Mouse (Mus musculus) cerebellum, adult 18-20 months (tissue): Measurements from ENCODE around the gene Pcdh17.
A peak's percentile ranks its signal among the peaks of the same experiment; 100 is the strongest.

Experiments
- DNase-seq, 2 experiments: peaks; one replicate each; pipeline ENCODE4 v3.0.0; 2021

Gene Pcdh17

DNA sequence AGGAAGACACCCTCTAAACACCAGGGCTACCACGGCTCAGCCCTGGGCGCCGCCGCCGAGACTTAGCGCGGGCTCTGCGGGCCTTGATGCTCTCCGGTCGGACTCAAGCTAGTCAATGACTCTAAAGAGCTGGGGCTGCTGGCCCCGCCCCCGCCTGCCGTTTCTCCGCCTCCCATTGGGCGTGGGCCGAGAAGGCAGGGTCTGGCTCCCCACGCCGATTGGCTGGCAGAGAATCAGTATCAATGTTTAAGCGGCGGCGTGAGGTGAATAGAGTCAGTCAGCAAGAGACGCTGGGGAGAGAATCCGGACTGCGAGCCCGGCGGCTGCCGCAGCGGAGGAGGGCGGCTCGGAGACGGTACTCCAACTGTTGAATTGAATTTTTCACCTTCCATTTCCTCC lies at the start of gene Pcdh17:
Pcdh17 (plus strand) TSS at position 276 of the 399 bp plus-strand sequence.
- peak; percentile 79 to 85 for DNase-seq

DNA sequence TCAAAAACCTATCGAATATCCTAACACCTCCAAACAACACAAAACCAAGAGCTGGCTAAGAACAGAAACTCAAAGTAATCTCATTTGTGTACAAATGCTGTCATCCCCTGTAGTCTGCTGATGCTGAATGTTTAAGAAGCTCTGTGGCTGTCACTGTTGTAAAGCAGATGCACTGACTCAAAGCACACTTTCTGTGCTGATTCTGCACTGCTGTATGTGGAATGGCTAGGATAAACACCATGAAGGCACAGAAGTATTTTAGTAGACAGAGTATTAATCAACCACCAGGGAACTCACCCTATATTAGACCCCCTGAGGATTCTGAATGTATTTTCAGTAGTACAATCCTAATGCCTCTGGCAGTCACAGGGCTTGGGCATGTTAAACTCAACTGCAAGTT lies 46.2 kb upstream of the Pcdh17 start:
- DNase-seq: no peak

DNA sequence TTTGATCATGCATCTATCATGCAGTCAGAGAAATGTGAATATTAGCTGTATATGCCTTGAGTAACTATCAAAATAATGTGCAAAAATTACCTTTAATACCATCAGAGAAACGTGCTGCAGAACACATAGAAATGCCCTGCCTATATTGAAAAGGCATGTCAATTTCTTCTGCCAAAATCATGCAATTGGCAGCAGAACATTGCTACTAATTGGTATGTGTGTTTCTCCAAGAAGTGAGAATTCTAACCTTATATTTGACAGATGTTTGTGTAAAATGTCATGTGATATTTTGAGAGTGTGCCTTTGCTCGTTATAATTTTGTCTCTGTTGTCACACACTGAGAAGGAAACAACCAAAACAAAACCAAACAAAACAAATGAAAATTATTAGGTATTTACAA lies 18.6 kb upstream of the Pcdh17 start:
- DNase-seq: no peak

DNA sequence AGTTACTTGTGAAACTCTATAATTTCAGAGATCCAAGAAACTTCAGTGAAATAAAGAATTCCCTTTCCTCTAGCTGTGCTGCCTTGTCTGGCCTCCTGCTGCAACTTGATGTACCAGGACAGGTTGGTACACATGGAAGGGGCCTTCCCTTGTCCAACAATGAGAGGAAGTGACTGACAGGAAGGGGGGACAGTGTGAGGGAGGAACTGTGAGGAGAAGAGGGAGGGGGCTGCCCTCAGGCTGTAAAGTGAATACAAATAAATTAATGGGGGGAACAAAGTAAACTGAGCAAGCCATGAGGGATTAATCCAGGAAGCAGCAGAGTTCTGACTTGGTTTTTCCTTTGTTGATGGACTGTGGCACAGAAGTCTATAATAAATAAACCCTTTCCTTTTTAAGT lies 16.7 kb upstream of the Pcdh17 start:
- no peak for DNase-seq

DNA sequence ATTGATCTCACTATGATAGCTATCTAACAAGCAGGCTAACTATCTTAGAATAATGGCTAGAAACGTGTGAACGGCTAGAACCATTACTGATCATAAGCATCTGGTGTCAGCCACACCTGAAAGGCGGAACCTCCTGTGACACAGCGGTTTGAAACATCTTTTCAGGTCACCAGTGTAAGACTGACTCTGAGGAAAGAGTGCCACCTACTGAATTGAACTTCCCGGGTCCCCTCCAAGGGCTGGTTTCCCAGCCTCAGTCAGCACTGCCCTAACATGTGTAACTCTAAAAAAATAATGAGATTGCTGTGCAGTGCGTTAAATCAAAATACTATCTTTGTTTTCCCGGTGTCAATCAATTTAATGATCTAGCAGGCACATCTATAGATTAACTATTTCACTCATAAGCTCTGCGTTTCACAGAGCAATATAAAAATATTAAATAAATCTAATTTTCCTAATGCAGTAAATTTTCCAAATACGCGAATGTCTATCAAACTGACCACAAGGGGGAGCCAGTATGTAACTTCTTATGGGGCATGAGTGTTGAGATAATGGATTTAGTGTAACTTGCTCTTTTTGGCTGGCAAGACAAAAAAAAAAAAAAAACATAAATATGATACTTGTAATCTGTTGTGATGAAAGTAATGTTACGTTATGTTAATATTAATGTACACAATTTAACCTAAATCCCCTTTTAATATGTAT lies 5.1 kb upstream of the Pcdh17 start:
- peak; percentile 7 to 21 for DNase-seq

DNA sequence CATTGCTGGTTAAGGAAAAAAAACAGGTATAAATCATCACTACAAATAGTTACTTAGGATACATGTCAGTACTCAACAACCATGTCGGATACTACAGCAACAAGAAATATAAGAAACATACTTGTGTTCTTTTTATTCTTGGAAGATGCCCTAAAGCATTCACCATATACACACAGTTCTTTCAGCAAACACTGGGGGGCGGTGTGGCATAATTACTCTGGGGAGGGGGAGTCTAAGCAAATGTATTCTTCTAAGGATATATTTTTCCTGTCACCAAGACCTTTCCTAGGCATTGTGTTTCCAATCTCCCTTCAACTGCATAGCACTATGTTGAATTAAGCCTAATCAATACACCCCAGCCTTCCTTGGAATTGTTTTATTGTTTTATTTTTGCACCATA lies 2.5 kb upstream of the Pcdh17 start:
- peak in 1 of 2 experiments; percentile 6 for DNase-seq

DNA sequence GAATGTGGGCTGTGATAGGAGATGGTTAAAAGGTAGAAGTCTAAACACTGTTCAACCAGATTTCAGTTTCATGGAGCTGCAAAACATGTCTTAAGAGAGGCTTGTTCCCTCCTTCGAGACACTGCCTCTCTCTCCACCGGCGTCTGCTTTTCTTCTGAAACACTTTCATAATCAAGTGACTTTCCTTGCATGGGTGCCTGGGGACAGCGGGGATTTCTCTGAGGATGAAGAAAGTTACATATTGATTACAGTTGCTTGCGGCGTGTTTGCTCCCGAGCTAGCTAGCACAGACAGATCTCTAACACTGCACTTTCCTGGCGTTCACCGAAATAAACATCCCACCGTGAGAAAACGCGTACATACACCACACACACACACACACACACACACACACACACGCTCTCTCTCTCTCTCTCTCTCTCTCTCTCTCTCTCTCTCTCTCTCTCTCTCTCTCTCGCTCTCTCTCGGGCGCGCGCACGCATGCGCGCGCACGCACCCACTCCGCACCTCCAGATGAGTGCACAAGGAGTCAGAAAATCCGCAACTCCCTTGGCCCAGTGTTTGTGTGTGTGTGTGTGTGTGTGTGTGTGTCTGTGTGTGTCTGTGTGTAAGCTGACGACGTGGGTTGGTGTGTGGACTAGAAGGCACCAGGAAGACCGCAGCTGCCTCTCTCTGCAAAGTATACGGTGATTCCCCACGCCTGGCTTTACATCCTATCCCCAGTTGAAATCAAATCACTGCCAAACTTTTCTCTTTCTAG lies 655 bp upstream of the Pcdh17 start:
- peak in 1 of 2 experiments; percentile 21 for DNase-seq

DNA sequence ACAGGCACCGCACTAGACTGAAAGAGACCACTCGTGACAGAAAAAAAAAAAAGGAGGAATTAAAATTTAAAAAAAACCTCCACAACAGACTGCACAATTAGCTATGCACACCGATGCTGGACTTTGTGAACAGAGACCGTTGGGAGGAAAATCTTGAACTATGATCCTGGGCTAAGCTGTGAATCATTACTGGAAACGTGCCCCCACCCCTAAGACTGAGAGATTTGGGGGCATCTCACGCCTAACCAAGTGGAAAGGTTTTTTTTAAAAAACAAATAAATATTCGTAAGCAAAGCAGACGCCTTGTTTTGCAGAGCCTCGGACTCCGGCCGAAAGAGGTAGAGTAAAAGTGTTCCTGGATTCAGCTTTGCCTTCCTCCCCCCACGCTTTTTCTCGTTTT lies 398 bp downstream of the Pcdh17 start:
- peak in 1 of 2 experiments; percentile 1 for DNase-seq

DNA sequence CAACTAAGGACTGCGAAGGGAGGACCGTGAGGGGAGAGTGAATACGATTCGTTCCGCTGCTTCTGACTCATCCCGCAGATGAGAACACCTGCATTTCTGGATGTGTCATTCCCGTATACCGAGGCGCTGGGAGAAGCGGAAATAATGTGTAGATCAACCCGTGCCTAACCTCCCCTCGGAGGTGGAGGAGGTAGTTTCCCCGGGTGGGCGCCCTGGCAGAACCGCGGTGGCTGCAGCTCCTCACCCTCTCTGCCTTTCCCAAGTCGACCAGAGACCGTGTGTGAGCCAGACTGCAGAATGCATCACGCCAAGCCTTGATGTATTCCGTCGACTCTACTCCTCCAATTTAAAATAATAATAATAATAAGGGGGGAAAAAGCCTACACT lies 906 bp downstream of the Pcdh17 start:
- DNase-seq: peak; percentile 1 to 27

DNA sequence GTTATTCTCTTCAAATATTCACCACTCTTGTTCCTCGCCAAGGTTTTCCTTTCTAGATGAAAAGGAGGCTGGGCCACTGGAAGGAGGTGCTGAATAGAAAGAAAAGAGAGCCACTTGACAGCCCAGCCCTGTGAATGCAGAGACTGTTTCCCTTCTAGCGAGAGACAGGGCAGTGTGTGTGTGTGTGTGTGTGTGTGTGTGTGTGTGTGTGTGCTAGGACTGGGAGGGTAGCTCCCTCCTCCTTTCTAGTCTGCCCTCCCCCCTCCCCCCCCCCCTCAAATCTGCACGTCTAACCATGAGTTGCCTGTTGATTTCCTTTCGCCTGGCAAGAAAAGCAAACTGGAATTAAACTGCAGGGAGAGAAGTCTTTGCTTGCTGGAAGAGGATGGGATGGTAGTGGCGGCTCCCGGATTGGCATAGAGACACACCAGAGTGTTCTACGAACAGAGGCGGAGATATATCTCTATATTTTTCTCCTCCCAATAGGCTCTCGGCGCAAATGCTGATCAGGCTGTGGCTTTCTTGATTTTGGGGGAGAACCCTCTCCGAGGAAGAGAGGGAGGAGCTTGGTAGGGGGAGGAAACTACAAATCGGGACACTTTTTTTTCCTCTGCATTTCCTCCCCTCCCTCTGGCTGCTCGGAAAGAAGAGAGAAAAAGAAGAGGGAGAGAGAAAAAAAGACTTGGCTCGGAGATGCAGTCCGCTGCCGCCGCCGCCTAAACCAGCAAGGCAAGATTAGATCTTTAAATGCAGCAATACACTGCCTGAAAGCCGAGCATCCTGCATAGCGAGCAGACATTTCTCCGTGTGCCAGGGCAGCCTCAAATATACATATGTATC lies 1.5 kb downstream of the Pcdh17 start:
- peak; percentile 3 to 22 for DNase-seq

DNA sequence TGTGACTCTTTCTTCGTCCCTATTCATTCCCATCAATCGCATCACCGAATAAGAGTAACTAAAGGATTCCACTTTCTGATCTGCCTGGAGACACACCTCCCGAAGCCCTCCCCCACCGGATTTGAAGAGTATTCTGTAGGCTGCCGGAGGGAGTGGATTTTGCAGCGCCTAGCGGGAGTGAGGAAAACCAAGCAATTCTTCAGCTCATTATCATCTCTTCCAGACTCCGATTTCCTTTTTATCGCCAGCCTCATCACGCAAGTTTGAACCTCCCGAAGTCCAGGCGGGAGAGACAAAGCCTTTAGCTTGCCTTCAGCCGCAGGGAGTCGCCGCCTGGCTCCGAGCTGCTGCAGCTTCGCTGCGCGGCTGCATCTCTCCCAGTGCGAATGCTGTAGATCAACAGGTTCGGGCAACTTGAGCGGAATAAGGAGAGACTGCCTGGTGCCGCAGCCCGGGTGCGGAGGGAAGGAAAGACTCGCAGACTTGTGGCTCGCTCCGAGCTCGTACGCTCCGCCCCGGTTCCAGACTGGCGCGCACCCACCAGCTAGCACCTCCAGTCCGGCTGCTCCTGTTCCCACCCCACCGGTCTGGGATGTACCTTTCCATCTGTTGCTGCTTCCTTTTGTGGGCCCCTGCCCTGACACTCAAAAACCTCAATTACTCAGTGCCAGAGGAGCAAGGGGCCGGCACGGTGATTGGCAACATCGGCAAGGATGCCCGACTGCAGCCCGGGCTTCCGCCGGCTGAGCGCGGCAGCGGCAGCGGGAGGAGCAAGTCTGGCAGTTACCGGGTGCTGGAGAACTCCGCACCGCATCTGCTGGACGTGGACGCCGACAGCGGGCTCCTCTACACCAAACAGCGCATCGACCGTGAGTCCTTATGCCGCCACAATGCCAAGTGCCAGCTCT lies 2.4 kb downstream of the Pcdh17 start:
- peak; percentile 9 to 30 for DNase-seq

DNA sequence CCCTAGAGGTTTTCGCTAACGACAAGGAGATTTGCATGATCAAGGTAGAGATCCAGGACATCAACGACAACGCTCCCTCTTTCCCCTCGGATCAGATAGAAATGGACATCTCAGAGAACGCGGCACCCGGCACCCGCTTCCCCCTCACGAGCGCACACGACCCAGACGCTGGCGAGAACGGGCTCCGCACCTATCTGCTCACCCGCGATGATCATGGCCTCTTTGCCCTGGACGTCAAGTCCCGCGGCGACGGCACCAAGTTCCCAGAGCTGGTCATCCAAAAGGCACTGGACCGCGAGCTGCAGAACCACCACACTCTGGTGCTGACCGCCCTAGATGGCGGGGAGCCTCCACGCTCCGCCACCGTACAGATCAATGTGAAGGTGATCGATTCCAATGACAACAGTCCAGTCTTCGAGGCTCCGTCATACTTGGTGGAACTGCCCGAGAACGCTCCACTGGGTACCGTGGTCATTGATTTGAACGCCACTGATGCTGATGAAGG lies 3.1 kb downstream of the Pcdh17 start:
- DNase-seq: peak in 1 of 2 experiments; percentile 9

DNA sequence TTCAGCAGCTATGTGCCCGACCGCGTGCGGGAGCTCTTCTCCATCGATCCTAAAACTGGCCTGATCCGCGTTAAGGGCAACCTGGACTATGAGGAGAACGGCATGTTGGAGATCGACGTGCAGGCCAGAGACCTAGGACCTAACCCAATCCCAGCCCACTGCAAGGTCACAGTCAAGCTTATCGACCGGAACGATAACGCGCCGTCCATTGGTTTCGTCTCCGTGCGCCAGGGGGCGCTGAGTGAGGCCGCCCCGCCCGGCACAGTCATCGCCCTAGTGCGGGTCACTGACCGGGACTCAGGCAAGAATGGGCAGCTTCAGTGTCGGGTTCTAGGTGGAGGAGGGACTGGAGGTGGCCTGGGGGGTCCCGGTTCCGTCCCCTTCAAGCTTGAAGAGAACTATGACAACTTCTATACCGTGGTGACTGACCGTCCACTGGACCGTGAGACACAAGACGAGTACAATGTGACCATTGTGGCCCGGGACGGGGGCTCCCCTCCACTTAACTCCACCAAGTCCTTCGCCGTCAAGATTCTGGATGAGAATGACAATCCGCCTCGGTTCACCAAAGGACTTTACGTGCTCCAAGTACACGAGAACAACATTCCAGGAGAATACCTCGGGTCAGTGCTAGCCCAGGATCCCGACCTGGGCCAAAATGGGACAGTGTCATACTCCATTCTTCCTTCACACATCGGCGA lies 3.7 kb downstream of the Pcdh17 start:
- peak; percentile 11 to 42 for DNase-seq

DNA sequence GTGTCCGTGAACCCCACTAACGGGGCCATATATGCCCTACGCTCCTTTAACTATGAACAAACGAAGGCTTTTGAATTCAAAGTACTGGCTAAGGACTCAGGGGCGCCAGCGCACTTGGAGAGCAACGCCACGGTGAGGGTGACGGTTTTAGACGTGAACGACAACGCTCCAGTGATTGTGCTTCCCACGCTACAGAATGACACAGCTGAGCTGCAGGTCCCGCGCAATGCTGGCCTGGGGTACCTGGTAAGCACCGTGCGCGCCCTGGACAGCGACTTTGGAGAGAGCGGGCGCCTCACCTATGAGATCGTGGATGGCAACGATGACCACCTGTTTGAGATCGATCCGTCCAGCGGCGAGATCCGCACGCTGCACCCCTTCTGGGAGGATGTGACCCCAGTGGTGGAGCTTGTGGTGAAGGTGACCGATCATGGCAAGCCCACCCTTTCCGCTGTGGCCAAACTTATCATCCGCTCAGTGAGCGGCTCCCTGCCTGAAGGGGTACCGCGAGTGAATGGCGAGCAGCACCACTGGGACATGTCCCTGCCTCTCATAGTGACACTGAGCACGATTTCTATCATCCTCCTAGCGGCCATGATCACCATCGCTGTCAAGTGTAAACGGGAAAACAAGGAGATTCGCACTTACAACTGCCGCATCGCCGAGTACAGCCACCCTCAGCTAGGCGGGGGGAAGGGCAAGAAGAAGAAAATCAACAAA lies 4.5 kb downstream of the Pcdh17 start:
- DNase-seq: peak in 1 of 2 experiments; percentile 10

DNA sequence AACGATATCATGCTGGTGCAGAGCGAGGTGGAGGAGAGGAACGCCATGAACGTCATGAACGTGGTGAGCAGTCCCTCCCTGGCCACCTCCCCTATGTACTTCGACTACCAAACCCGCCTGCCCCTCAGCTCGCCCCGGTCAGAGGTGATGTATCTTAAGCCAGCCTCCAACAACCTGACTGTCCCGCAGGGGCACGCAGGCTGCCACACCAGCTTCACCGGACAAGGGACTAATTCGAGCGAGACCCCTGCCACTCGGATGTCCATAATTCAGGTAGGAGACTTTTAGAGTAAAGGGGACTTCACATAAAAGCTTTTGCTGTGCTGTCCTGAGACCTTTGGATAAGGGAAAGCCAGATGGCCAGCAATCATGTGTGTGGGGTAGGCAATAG lies 5.0 kb downstream of the Pcdh17 start:
- DNase-seq: no peak

DNA sequence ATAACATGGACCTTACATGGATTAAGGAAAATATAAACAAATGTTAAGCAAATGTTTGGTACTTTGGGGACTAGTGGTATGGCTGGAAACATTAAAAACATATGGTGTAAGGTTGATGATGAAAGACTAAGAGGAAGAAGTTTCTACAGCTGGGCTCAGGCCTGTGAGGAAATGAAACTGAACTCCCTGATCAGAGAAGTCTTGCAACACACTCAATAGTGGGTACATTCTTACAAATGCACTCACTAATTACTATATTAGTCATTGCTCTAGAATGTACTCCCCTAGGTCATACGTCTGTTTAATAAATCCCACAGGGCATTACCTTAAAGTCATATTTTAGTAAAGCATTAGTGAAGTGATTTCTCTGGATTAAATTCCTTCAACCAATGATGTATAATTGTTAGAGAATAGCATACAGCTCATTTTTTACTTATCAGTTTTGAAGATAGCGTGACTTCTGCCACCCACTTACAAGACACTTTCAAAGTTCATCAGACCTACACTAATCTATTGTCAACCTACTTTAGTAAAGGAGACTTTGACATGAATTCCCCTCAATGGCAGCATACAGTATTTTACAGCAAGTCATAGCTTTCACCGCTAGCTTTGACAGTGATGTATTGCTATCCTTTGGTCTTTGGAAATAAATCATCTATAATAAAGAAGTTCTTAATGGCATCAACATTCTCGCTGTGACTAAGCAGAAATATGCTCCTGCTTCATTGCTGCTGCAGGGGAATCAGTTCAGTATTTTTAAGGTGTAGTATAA lies 10.9 kb downstream of the Pcdh17 start:
- no peak for DNase-seq

DNA sequence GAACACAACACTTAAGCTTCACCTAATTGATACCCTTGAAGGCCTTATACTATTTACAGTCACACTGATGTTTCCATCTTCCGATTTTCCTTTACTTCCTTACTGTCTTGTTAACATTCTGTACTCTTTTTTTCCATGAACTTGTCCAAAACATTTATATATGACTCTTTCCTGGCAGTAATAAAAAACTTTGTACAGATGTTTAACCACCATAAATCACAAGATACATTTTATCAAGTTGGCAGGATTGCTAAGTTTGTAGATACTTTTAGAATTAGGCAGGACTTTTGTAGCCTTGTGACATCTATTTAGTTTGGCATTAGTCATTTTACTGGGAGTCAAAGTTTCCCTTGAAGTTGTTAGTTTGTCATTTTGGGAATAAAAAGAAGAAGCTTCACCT lies 32.1 kb downstream of the Pcdh17 start:
- no peak for DNase-seq

DNA sequence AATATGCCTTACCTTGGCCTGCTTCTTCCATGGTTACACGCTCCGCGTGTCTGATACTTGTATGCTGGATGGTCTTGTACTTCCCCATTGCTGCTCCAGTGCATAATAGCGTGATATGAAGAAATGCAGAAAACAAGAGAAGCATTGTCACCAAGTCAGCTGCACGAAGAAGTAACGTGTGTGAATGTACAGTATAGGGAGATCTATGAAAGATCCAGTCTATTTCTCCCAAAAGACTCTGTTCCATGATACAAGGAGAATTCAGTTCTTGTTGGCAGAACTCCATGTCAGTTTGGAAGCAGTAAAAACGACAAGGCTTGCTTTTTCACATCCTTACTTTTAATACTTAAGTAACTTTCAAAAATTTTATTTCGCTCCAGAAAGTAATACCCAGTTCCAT lies 33.0 kb downstream of the Pcdh17 start:
- no peak for DNase-seq

DNA sequence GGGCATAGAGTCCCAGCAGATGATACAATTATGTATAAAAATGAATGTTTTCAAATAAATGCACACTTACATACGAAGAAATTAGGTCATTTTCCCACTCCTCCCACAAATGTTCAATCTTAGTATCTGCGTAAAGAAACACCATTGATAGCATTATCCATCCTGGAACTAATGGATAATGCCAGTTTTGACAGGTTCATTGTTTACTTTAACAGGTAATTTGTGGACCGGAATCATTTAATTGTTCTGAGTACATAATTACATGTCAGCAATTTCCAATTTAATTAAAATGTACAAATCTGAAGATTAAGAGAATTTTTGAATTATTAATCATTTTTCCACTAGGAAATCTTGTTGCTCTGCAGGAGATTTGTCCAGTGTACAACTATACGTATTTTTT lies 33.5 kb downstream of the Pcdh17 start:
- DNase-seq: no peak

DNA sequence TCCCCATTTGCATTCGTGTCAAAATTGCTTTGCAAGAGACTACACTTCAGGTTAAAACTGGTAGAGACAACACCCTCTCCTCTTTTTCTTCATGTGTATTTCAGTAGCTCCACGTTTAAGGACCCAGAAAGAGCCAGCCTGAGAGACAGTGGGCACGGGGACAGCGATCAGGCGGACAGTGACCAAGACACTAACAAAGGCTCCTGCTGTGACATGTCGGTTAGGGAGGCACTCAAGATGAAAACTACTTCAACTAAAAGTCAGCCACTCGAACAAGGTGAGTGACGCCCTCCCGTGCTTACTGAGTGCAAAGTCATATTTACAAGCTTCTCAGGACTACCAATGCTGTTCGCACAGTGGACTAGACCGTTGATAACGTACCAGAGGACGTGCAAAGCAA lies 34.0 kb downstream of the Pcdh17 start:
- no peak for DNase-seq
